Mouse (Mus musculus) hindbrain, embryonic 16.5 days (tissue): ENCODE measurements around the gene Atxn10. TPM values are rescaled to one million over a fixed set of nuclear protein-coding genes. Genes with fewer than 3 reads are reported as not detected.

Experiments
- ATAC-seq: fragments of 200-750 bp; cut with Nextera tagmentation; 2 replicates; pipeline ENCODE4 v1.8.0; 2017; ENCODE audit warnings: moderate TSS enrichment, moderate library complexity
- H3K27ac ChIP-seq: fragments of 300-500 bp; sonication (generic); 2 replicates; pipeline ENCODE4 v1.5.1; 2014; ENCODE audit warnings: low read depth, mild to moderate bottlenecking, control low read depth, low read length, moderate library complexity
- H3K27me3 ChIP-seq: fragments of 300-500 bp; sonication (generic); replicated peaks from 2 replicates; pipeline ENCODE4 v1.6.1; 2014; ENCODE audit warnings: low read length; ENCODE audit not compliant: control insufficient read depth, insufficient read depth
- H3K36me3 ChIP-seq: fragments of 300-500 bp; sonication (generic); 2 replicates; pipeline ENCODE4 v1.6.1; 2014; ENCODE audit warnings: mild to moderate bottlenecking, low read length, moderate library complexity, mixed read lengths; ENCODE audit not compliant: control insufficient read depth, insufficient read depth
- H3K4me1 ChIP-seq: fragments of 300-500 bp; sonication (generic); 2 replicates; pipeline ENCODE4 v1.6.1; 2014; ENCODE audit warnings: low read depth, low read length; ENCODE audit not compliant: control insufficient read depth, insufficient read depth
- H3K4me2 ChIP-seq: fragments of 300-500 bp; sonication (generic); 2 replicates; pipeline ENCODE4 v1.6.1; 2014; ENCODE audit warnings: mild to moderate bottlenecking, low read length, control low read depth, moderate library complexity
- H3K4me3 ChIP-seq: fragments of 300-500 bp; sonication (generic); 2 replicates; pipeline ENCODE4 v1.5.1; 2014; ENCODE audit warnings: mild to moderate bottlenecking, low read length, control low read depth, moderate library complexity
- H3K9ac ChIP-seq: fragments of 300-500 bp; sonication (generic); 2 replicates; pipeline ENCODE4 v1.6.1; 2014; ENCODE audit warnings: low read depth, mild to moderate bottlenecking, control low read depth, low read length, moderate library complexity
- H3K9me3 ChIP-seq: fragments of 300-500 bp; sonication (generic); 2 replicates; pipeline ENCODE4 v1.6.1; 2014; ENCODE audit warnings: mild to moderate bottlenecking, low read length, moderate library complexity; ENCODE audit not compliant: control insufficient read depth
- WGBS: fragments of 180-500 bp; shearing (Covaris S2); extraction: QIAGEN DNeasy Blood & Tissue Kit; methylation state at CpG from one replicate; pipeline ENCODE4 v1.1.7; 2014; 5-methylcytosine and 5-hydroxymethylcytosine counted together
- polyA plus RNA-seq: library from polyadenylated mRNA; unstranded; fragments of >200 nt; fragmentation: Nextera tagmentation; extraction: Ambion mirVana; gene quantifications from 2 replicates; pipeline ENCODE4 v1.2.1, GENCODE M21; 2015

The Atxn10 gene
- polyA plus RNA-seq, 1 experiment from 2014 or later = 553 TPM

DNA sequence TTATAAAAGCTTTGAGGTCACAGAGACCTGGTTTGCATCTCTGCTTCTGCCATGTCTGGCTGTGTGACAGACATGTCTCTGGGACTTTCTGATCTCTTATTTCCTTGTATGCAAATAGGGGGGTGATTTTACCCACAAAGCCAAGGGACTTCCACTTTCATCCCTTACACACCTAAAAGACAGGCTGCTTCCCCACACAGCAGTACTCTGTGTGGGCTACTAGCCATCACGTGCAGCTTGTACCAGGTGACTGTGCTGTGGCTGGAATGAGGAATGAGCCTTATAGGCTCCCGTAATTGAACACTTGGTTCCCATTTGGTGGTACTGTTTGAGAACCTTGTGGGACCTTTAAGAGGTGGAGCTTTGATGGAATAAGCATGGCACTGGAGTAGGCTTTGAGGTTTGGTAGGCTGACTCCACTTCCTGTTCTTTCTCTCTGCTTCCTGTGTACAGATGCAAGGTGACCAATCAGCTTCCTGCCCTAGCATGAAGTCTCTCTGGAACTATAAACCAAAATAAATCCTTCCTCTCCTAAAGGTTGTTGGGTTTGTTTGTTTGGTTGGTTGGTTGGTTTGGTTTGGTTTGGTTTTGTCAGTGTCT, 28.9 kb upstream of the Atxn10 start:
- Histone ChIP-seq H3K36me3 (no peaks in the 10 kb centered on the region), H3K9me3 (no peaks in the 10 kb centered on the region), H3K27me3 (no peaks in the 10 kb centered on the region), H3K27ac (no peak overlapping the region), H3K4me2 (no peak overlapping the region), H3K4me1 (no peaks in the 10 kb centered on the region; the same call in 1 of the 2 replicates), H3K9ac (no peak overlapping the region), H3K4me3 (no peak overlapping the region)
- no peak for ATAC-seq
- 91% methylated on average over 2 of the region's 2 CpGs for WGBS

DNA sequence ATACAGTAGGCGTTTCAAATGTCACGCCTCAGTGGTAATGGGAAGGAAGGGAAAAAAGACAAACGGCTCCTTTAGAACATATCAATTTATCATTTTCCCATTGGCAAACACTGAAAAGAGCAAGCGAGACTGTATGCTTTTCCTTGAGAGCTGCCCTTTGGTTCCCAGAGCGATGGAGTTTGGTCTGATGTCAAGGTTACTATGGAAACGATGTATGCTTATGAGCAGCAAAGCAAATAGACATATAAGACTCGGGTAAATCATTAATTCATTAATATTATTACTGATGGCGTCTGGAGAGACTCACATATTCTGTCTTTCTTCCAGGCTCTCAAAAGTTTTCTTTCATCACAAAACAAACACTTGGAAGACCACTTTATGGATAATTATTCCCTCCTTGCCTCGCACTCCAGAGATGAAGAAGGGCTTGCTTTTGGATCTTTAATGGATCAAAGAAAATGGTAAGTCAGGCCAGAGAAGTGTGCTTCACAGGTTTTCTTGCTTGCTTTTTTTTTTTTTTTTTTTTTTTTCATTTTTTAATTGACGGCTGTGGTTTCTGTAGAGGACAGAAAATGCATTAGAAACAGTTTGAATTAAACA, 24.9 kb upstream of the Atxn10 start:
- Histone ChIP-seq H3K4me3 (no peak overlapping the region), H3K27me3 (no peaks in the 10 kb centered on the region), H3K36me3 (no peaks in the 10 kb centered on the region), H3K9ac (no peak overlapping the region), H3K4me2 (no peak overlapping the region), H3K9me3 (no peaks in the 10 kb centered on the region), H3K4me1 (no peaks in the 10 kb centered on the region; the same call in 1 of the 2 replicates), H3K27ac (no peak overlapping the region)
- WGBS = 55% methylated on average over 10 of the region's 10 CpGs
- no peak for ATAC-seq

DNA sequence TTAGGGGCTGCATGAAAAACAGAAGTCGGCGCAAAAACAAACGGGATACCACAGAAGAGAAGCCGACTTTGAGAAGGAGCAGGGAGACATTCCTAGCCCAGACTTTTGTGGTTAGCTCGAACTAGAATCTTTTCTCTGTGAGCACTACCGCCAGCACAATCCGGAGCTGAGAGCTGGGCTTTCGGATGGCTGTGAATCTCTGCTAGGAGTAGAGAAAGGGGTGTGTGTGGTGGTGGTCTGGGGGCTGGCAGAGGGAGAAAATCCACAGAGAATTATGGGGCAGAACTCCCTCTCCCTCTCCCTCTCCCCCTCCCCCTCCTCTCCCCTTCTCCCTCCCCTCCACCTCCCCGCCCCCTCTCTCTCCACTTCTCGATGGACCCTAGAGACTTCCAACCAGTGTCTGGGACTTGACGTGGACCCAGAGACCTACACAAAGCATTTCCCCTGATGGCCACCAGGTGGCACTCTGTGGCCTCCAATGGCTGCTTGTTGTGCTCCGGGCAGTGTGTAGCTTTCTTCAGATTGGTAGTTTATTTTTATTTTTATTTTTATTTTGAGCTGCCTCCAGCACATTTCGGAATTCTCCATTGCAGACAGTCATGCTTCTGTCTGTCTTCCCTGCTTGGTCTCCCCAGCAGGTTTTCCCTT, 20.5 kb upstream of the Atxn10 start:
- 38% methylated on average over 12 of the region's 13 CpGs for WGBS

DNA sequence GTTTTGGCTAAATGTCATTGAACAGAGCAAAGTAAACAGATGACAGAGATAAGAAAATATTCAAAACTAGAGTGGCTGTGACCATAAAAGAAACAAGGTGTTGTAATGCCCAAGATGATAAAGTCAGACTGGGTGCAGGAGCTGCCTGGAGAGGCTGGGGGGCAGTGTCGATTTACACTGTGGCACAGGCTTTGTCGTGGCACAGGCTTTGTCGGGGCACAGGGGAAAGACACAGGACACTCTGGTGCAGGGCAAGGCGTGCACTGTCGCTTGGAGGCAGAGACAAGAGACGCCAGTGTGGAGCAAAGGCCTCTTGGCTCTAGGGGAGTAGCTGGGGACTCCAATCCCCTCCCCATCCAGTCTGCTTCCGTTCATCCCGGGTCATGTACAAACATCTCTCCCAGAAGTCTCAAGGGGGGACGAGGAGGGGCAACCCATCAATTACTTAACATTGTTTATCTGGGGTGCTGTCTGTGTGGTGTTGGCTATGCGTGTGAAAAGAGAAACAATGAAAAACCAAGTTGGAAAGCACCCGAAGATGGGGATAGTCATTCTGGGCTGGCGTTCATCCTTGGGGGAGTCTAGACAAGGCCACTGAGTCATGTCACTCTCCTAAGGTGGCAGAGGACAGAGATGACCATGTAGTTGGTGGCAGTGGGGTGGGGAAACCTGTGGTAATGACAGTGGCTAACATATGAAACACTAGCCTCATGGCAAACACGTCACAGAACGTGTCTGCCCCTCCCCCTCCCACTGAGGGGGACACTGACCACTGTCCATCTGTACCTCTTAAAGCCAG, 19.5 kb upstream of the Atxn10 start:
- no peaks in the 10 kb centered on the region for H3K9me3 ChIP-seq
- H3K27ac ChIP-seq = no peak overlapping the region
- H3K27me3 ChIP-seq = no peaks in the 10 kb centered on the region
- no peak for ATAC-seq
- H3K9ac ChIP-seq = no peak overlapping the region
- H3K4me1 ChIP-seq = no peaks in the 10 kb centered on the region; the same call in 1 of the 2 replicates
- no peak overlapping the region for H3K4me3 ChIP-seq
- H3K4me2 ChIP-seq = no peak overlapping the region
- 52% methylated on average over 14 of the region's 14 CpGs for WGBS
- H3K36me3 ChIP-seq = no peaks in the 10 kb centered on the region

More for the DNA sequence above, 20.5 kb upstream of the Atxn10 start:
- Histone ChIP-seq H3K27me3 (no peaks in the 10 kb centered on the region), H3K9ac (no peak overlapping the region), H3K4me3 (no peak overlapping the region), H3K9me3 (no peaks in the 10 kb centered on the region), H3K36me3 (no peaks in the 10 kb centered on the region), H3K4me2 (no peak overlapping the region), H3K27ac (no peak overlapping the region), H3K4me1 (no peaks in the 10 kb centered on the region; the same call in 1 of the 2 replicates)
- peak; percentile 88 for ATAC-seq

DNA sequence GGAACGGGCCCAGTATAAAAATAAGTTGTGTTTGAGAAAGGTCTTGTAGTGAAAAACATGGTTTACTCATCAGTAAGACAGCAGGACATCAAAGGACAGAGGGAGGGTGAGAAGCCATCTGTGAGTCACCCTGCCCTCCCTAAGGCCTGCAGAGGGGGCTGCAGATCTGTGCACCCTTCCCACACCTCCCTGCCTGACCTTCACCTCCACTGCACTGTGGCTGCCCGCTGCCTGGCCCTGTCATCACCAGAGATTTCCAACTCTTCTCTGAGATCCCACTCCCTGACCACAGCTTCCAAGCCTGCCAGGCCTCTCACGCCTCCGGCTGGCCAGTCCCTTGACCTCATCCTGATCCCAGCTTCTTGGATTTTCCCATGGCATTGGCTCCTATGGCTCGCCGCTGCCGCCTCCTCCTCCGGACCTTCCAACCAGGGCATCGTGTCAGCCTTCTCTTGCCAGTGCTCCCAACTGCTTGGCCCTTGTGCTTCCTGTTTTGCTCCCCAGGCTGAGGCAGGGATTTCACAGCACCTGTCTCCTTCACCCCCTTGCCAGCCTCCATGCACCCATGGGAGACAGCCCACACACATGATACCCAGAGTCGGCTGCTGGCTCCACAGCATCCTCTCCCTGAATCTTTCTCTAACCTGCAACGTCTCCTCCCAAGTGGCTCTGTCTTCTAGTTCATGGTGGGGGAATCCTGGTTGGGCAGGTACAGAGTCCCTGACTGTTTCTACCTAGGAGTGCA, 15.9 kb upstream of the Atxn10 start:
- ATAC-seq = no peak
- Histone ChIP-seq H3K4me2 (no peak overlapping the region), H3K36me3 (no peaks in the 10 kb centered on the region), H3K9me3 (no peaks in the 10 kb centered on the region), H3K27me3 (no peaks in the 10 kb centered on the region), H3K9ac (no peak overlapping the region), H3K4me1 (no peaks in the 10 kb centered on the region), H3K27ac (no peak overlapping the region), H3K4me3 (no peak overlapping the region)
- 87% methylated on average over 11 of the region's 11 CpGs for WGBS

DNA sequence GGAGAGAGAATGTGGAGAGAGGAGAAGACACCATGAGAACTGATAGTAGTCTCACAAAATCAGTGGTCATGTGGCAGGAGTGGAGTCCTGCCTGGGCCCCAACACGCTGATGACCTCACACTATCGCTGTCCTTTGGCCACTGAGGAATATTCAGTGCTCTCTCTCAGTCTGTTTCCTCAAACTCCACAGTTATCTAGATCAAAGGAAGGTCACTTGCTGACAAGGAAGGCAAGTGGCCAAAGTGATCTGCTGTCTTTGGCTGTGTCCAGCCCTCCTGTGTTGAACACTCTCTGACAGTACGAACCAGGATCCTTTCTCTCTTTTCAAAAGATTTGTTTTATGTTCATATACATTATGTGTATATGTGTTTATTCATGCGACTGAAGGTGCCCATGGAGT, 12.8 kb upstream of the Atxn10 start:
- 96% methylated on average over 4 of the region's 4 CpGs for WGBS
- H3K36me3 ChIP-seq = no peaks in the 10 kb centered on the region

DNA sequence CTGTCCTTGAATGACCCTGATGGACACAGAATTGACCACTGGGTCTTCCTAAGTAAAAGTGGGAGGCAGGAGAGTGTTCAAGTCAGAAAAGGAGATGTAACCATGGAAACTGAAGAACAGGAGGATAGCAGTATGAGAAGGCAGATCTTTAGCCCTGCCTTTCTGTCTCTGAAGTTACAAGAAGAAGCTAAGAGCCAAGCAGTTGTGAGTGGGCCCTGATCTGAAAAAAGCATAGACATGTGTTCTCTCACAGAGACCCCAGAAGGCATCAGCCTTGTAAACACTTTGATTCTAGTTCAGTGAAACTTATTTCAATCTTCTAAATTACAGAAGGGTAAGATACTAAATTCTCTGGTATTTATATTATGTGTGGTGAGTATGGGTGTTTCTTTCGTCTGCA, 11.6 kb upstream of the Atxn10 start:
- H3K4me2 ChIP-seq = no peak overlapping the region
- H3K4me3 ChIP-seq = no peak overlapping the region
- H3K4me1 ChIP-seq = no peaks in the 10 kb centered on the region
- H3K27ac ChIP-seq = no peak overlapping the region
- 92% methylated on average over 1 of the region's 1 CpGs for WGBS
- no peaks in the 10 kb centered on the region for H3K36me3 ChIP-seq
- no peak overlapping the region for H3K9ac ChIP-seq
- H3K9me3 ChIP-seq = no peaks in the 10 kb centered on the region
- ATAC-seq = no peak
- no peaks in the 10 kb centered on the region for H3K27me3 ChIP-seq

More for the DNA sequence above, 12.8 kb upstream of the Atxn10 start:
- no peak for ATAC-seq
- Histone ChIP-seq H3K27ac (no peak overlapping the region), H3K4me2 (no peak overlapping the region), H3K27me3 (no peaks in the 10 kb centered on the region), H3K4me3 (no peak overlapping the region), H3K9ac (no peak overlapping the region), H3K9me3 (no peaks in the 10 kb centered on the region), H3K4me1 (no peaks in the 10 kb centered on the region)

DNA sequence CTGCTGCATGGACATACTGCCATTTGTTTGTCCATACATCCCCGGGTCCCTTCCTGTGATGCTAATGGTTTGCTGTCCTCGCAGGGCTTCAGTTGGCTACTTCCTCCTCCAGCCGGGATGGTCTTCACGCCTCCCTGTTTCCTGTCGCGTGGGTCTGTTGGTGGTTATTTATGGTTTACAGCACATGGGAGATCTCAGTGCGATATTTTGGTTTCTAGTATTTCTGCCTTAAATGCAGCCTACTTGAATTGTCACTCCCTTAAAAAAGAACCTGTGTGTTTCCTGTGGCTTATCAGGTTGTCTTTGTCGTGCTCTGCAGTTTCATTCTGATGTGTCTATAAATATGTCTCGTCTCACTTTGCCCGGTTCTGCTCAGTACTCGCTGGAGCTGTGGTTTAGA, 8.2 kb upstream of the Atxn10 start:
- Histone ChIP-seq H3K27ac (no peak overlapping the region), H3K4me3 (no peak overlapping the region), H3K4me2 (no peak overlapping the region), H3K36me3 (no peaks in the 10 kb centered on the region), H3K9me3 (no peaks in the 10 kb centered on the region), H3K4me1 (no peaks in the 10 kb centered on the region), H3K9ac (no peak overlapping the region), H3K27me3 (no peaks in the 10 kb centered on the region)
- 66% methylated on average over 11 of the region's 11 CpGs for WGBS
- ATAC-seq = no peak
